Mouse (Mus musculus) liver, embryonic 16.5 days (tissue): ENCODE data around the gene Slc44a1. TPM values are rescaled to one million over a fixed set of nuclear protein-coding genes. Genes with fewer than 3 reads are reported as not detected.

Experiments used
- ATAC-seq: fragments of 200-750 bp; cut with Nextera tagmentation; 2 replicates; pipeline ENCODE4 v1.8.0; 2017; ENCODE audit warnings: low read depth, mild to moderate bottlenecking, moderate number of reproducible peaks, moderate library complexity
- H3K27ac ChIP-seq: fragments of 300-500 bp; sonication (generic); 2 replicates; pipeline ENCODE4 v1.5.1; 2014; ENCODE audit warnings: mild to moderate bottlenecking, low read length
- H3K27me3 ChIP-seq: fragments of 300-500 bp; sonication (generic); 2 replicates; pipeline ENCODE4 v1.6.1; 2014; ENCODE audit warnings: low read depth, low read length, mixed read lengths; ENCODE audit not compliant: control insufficient read depth, insufficient read depth
- H3K36me3 ChIP-seq: fragments of 300-500 bp; sonication (generic); 2 replicates; pipeline ENCODE4 v1.6.1; 2014; ENCODE audit warnings: mild to moderate bottlenecking; ENCODE audit not compliant: control insufficient read depth, insufficient read depth
- H3K4me1 ChIP-seq: fragments of 300-500 bp; sonication (generic); 2 replicates; pipeline ENCODE4 v1.6.1; 2014; ENCODE audit warnings: low read depth, low read length, mixed read lengths; ENCODE audit not compliant: control insufficient read depth
- H3K4me2 ChIP-seq: fragments of 300-500 bp; sonication (generic); 2 replicates; pipeline ENCODE4 v1.6.1; 2014; ENCODE audit warnings: low read depth, low read length, mixed read lengths
- H3K4me3 ChIP-seq: fragments of 300-500 bp; sonication (generic); 2 replicates; pipeline ENCODE4 v1.5.1; 2014; ENCODE audit warnings: low read depth, mild to moderate bottlenecking, low read length
- H3K9ac ChIP-seq: fragments of 300-500 bp; sonication (generic); 2 replicates; pipeline ENCODE4 v1.6.1; 2014; ENCODE audit warnings: low read depth, low read length
- H3K9me3 ChIP-seq: fragments of 300-500 bp; sonication (generic); replicated peaks from 2 replicates; pipeline ENCODE4 v1.6.1; 2016; ENCODE audit warnings: low read length; ENCODE audit not compliant: control insufficient read depth
- WGBS: fragments of 180-500 bp; shearing (Covaris S2); extraction: QIAGEN DNeasy Blood & Tissue Kit; methylation state at CpG from one replicate; pipeline ENCODE4 v1.1.7; 2014; ENCODE audit not compliant: insufficient replicate concordance; 5-methylcytosine and 5-hydroxymethylcytosine counted together
- polyA plus RNA-seq: library from polyadenylated mRNA; unstranded; fragments of >200 nt; fragmentation: Nextera tagmentation; extraction: Ambion mirVana; gene quantifications from 2 replicates; pipeline ENCODE4 v1.2.1, GENCODE M21; 2015

Gene Slc44a1
- polyA plus RNA-seq, 1 experiment from 2014 or later, result 9.7 TPM

GRCm38 (mm10) chr4:53440816-53441571, 781 bp downstream of the Slc44a1 start:
- H3K4me2 ChIP-seq, result peak overlapping the region; percentile 89
- no peak for ATAC-seq
- H3K27me3 ChIP-seq, result peaks cover 24% of the 10 kb centered on the region
- 1% methylated on average over 39 of the region's 45 CpGs for WGBS
- no peaks in the 10 kb centered on the region for H3K36me3 ChIP-seq
- H3K4me3 ChIP-seq, result peak overlapping the region; percentile 75
- peak overlapping the region; percentile 59 for H3K27ac ChIP-seq
- no peaks in the 10 kb centered on the region for H3K9me3 ChIP-seq
- H3K4me1 ChIP-seq, result peaks cover 18% of the 10 kb centered on the region
- H3K9ac ChIP-seq, result peak overlapping the region; percentile 83

GRCm38 (mm10) chr4:53441683-53442082, 1.5 kb downstream of the Slc44a1 start:
- H3K4me2 ChIP-seq, result peak overlapping the region; percentile 89
- H3K9me3 ChIP-seq, result no peaks in the 10 kb centered on the region
- H3K27ac ChIP-seq, result no peak overlapping the region
- no peak for ATAC-seq
- WGBS, result 42% methylated on average over 4 of the region's 4 CpGs
- peaks cover 18% of the 10 kb centered on the region for H3K4me1 ChIP-seq
- H3K9ac ChIP-seq, result no peak overlapping the region
- no peaks in the 10 kb centered on the region for H3K36me3 ChIP-seq
- H3K4me3 ChIP-seq, result peak overlapping the region; percentile 75
- H3K27me3 ChIP-seq, result peaks cover 24% of the 10 kb centered on the region

- Histone ChIP-seq H3K9ac (no peak overlapping the region), H3K4me1 (no peaks in the 10 kb centered on the region), H3K36me3 (no peaks in the 10 kb centered on the region), H3K9me3 (no peaks in the 10 kb centered on the region), H3K4me3 (no peak overlapping the region), H3K27me3 (peaks cover 13% of the 10 kb centered on the region), H3K4me2 (no peak overlapping the region), H3K27ac (no peak overlapping the region)
- WGBS, result 56% methylated on average over 3 of the region's 3 CpGs
- ATAC-seq, result no peak
Observed at GRCm38 (mm10) chr4:53446216-53446615, 6.0 kb downstream of the Slc44a1 start.

- Histone ChIP-seq H3K4me3 (no peak overlapping the region), H3K27ac (no peak overlapping the region), H3K36me3 (no peaks in the 10 kb centered on the region), H3K4me2 (no peak overlapping the region), H3K4me1 (no peaks in the 10 kb centered on the region), H3K9me3 (no peaks in the 10 kb centered on the region), H3K9ac (no peak overlapping the region), H3K27me3 (no peaks in the 10 kb centered on the region)
- ATAC-seq, result no peak
- WGBS, result 80% methylated on average over 4 of the region's 4 CpGs
Observed at GRCm38 (mm10) chr4:53447773-53448172, 7.6 kb downstream of the Slc44a1 start.

- 68% methylated on average over 7 of the region's 7 CpGs for WGBS
Observed at GRCm38 (mm10) chr4:53450736-53451135, 10.5 kb downstream of the Slc44a1 start.

GRCm38 (mm10) chr4:53451887-53452286, 11.7 kb downstream of the Slc44a1 start:
- H3K27ac ChIP-seq, result no peak overlapping the region
- H3K36me3 ChIP-seq, result no peaks in the 10 kb centered on the region
- WGBS, result 47% methylated on average over 4 of the region's 4 CpGs
- H3K4me3 ChIP-seq, result no peak overlapping the region
- H3K27me3 ChIP-seq, result no peaks in the 10 kb centered on the region
- H3K4me2 ChIP-seq, result no peak overlapping the region
- H3K9me3 ChIP-seq, result no peaks in the 10 kb centered on the region
- no peak for ATAC-seq
- H3K4me1 ChIP-seq, result peaks cover 2% of the 10 kb centered on the region
- no peak overlapping the region for H3K9ac ChIP-seq

More at GRCm38 (mm10) chr4:53450736-53451135, 10.5 kb downstream of the Slc44a1 start:
- peaks cover 2% of the 10 kb centered on the region for H3K4me1 ChIP-seq
- no peak overlapping the region for H3K4me3 ChIP-seq
- no peak overlapping the region for H3K27ac ChIP-seq
- ATAC-seq, result no peak
- H3K36me3 ChIP-seq, result no peaks in the 10 kb centered on the region
- no peaks in the 10 kb centered on the region for H3K9me3 ChIP-seq
- H3K9ac ChIP-seq, result no peak overlapping the region
- H3K27me3 ChIP-seq, result no peaks in the 10 kb centered on the region
- no peak overlapping the region for H3K4me2 ChIP-seq

GRCm38 (mm10) chr4:53452457-53452856, 12.2 kb downstream of the Slc44a1 start:
- Histone ChIP-seq H3K36me3 (no peaks in the 10 kb centered on the region), H3K27me3 (no peaks in the 10 kb centered on the region), H3K27ac (no peak overlapping the region), H3K9ac (no peak overlapping the region), H3K4me3 (no peak overlapping the region), H3K4me1 (peaks cover 2% of the 10 kb centered on the region), H3K9me3 (no peaks in the 10 kb centered on the region), H3K4me2 (no peak overlapping the region)
- WGBS, result 40% methylated on average over 1 of the region's 1 CpGs
- ATAC-seq, result no peak

- no peak overlapping the region for H3K9ac ChIP-seq
- no peak for ATAC-seq
- no peak overlapping the region for H3K4me3 ChIP-seq
- H3K27ac ChIP-seq, result no peak overlapping the region
- no peaks in the 10 kb centered on the region for H3K36me3 ChIP-seq
- no peak overlapping the region for H3K4me2 ChIP-seq
- H3K4me1 ChIP-seq, result peaks cover 2% of the 10 kb centered on the region
- H3K9me3 ChIP-seq, result no peaks in the 10 kb centered on the region
- WGBS, result 53% methylated on average over 10 of the region's 10 CpGs
- no peaks in the 10 kb centered on the region for H3K27me3 ChIP-seq
Observed at GRCm38 (mm10) chr4:53452976-53453889, 13.0 kb downstream of the Slc44a1 start.

- Histone ChIP-seq H3K4me1 (peaks cover 2% of the 10 kb centered on the region), H3K4me2 (no peak overlapping the region), H3K36me3 (no peaks in the 10 kb centered on the region), H3K27me3 (no peaks in the 10 kb centered on the region), H3K27ac (no peak overlapping the region), H3K9me3 (no peaks in the 10 kb centered on the region), H3K4me3 (no peak overlapping the region), H3K9ac (no peak overlapping the region)
- WGBS, result 63% methylated on average over 2 of the region's 2 CpGs
- ATAC-seq, result no peak
Observed at GRCm38 (mm10) chr4:53455885-53456284, 15.7 kb downstream of the Slc44a1 start.
